Mouse (Mus musculus) megakaryocyte, embryonic 14.5 days (primary cell): ENCODE data around the gene Bcam.

Experiments used
- FLI1 ChIP-seq: IDR thresholded peaks from 2 replicates; pipeline ENCODE4 v1.6.1; 2012; ENCODE audit warnings: low read length, inconsistent platforms, mixed read lengths
- GATA1 ChIP-seq: IDR thresholded peaks from 3 replicates; pipeline ENCODE4 v1.6.1; 2012; ENCODE audit warnings: mixed read lengths, low read length, inconsistent platforms, borderline replicate concordance

GRCm38 (mm10) chr7:19770375-19770754 is 451 bp downstream of the Bcam start:
- TF ChIP-seq GATA1 (no peak), FLI1 (no peak)
